10 mouse cellular contexts compared by ENCODE assay signal in the genomic region with DNA sequence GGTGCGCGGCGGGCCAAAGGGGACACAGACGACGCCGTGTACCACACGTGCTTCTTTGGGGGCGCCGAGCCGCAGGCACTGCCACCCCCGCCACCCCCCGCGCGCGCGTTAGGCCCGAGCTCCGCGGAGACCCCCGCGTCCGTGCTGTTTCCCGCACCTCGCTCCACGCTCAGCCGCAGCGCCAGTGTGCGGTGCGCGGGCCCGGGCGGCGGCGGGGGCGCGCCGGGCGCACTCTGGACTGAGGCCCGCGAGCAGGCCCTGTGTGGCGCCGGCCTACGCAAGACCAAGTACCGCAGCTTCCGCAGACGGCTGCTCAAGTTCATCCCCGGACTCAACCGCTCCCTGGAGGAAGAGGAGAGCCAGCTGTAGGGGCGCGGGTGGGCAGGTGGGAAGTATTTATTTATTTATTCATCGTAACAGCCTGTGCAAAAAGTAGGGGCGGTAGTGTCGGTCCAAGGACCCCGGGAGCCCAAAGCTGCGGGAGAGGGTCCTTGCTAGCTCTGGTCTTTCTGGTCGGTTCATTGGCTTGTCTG. TPM values are rescaled to one million over a fixed set of nuclear protein-coding genes. Genes with fewer than 3 reads are reported as not detected.
DNase-seq lines count a peak whose midpoint lies in the region; ATAC-seq and TF ChIP-seq lines count a peak whose summit lies in the region.
"Had no signal": no experiment of that assay in that cellular context is flagged by ENCODE, and none has a peak within 500 bp of the region (broad histone marks: within the 10 kb centered on the region; RNA-seq: fewer than 3 reads in every experiment).

No protein-coding gene starts in this region.

- TF ChIP-seq CTCF in E14TG2a.4 (conservative IDR thresholded peaks at IDR 0.05; ENCODE audit: low read length) = no peak

- no peak for DNase-seq in heart, postnatal 10 days
- DNase-seq in limb, embryonic 14.5 days (ENCODE audit: low spot score) = no peak
- no peak for DNase-seq in cerebellum, adult 11 months
- DNase-seq in cerebellum, adult 18-20 months = no peak
- DNase-seq: gastrocnemius, postnatal 10 days had no signal

- H3K4me2 ChIP-seq in heart, embryonic 16.5 days (ENCODE audit: low read depth, low read length) = peak overlapping the region; percentile 58
- peak overlapping the region; percentile 39 for H3K4me2 ChIP-seq in forebrain, embryonic 13.5 days
- peak overlapping the region; percentile 15; the same call in 1 of the 2 replicates for H3K4me2 ChIP-seq in limb, embryonic 14.5 days (replicated peaks; ENCODE audit: low read depth, low read length, severe bottlenecking)
- H3K4me2 ChIP-seq: limb, embryonic 15.5 days had no signal

- H3K9me3 ChIP-seq in heart, embryonic 16.5 days (replicated peaks; ENCODE audit: control insufficient read depth, low read length) = no peaks in the 10 kb centered on the region
- peaks cover 7% of the 10 kb centered on the region for H3K9me3 ChIP-seq in E14TG2a.4 (ENCODE audit: low read length)
- no peaks in the 10 kb centered on the region for H3K9me3 ChIP-seq in forebrain, embryonic 13.5 days (replicated peaks)
- H3K9me3 ChIP-seq in limb, embryonic 14.5 days (ENCODE audit: control insufficient read depth, low read length) = no peaks in the 10 kb centered on the region
- H3K9me3 ChIP-seq: limb, embryonic 15.5 days had no signal

- peak overlapping the region; percentile 31 for H3K4me3 ChIP-seq in heart, embryonic 16.5 days (ENCODE audit: low read length)
- peak overlapping the region; percentile 76 for H3K4me3 ChIP-seq in E14TG2a.4 (replicated peaks; ENCODE audit: low read length)
- H3K4me3 ChIP-seq in forebrain, embryonic 13.5 days = no peak overlapping the region
- no peak overlapping the region for H3K4me3 ChIP-seq in limb, embryonic 14.5 days (replicated peaks; ENCODE audit: low read length)
- H3K4me3 ChIP-seq: limb, embryonic 15.5 days had no signal

- intact Hi-C loops in heart, postnatal 10 days (cut with DNase I) = no loop called here

- no peak overlapping the region for H3K27ac ChIP-seq in heart, embryonic 16.5 days (ENCODE audit: low read length)
- H3K27ac ChIP-seq in forebrain, embryonic 13.5 days = no peak overlapping the region
- no peak overlapping the region for H3K27ac ChIP-seq in limb, embryonic 14.5 days (replicated peaks; ENCODE audit: low read depth, low read length)

- H3K9ac ChIP-seq in heart, embryonic 16.5 days (ENCODE audit: low read length) = peak overlapping the region; percentile 57
- no peak overlapping the region for H3K9ac ChIP-seq in forebrain, embryonic 13.5 days
- H3K9ac ChIP-seq in limb, embryonic 14.5 days (ENCODE audit: low read depth, low read length, severe bottlenecking) = 0 out of 2 replicates have a peak overlapping the region, but pooled peaks have one; percentile 12
- H3K9ac ChIP-seq: limb, embryonic 15.5 days had no signal

- no peak for TF ChIP-seq POLR2A in limb, embryonic 14.5 days (IDR thresholded peaks at IDR 0.05; ENCODE audit: borderline replicate concordance, extremely low read depth, insufficient read depth, insufficient read length)

- no peaks in the 10 kb centered on the region for H3K27me3 ChIP-seq in heart, embryonic 16.5 days (ENCODE audit: control insufficient read depth, insufficient read depth, low read length)
- 0 out of 2 replicates have a peak, but pooled peaks cover 3% of the 10 kb centered on the region for H3K27me3 ChIP-seq in E14TG2a.4 (ENCODE audit: insufficient read depth, low read length)
- 0 out of 2 replicates have a peak, but pooled peaks cover 3% of the 10 kb centered on the region for H3K27me3 ChIP-seq in forebrain, embryonic 13.5 days
- no peaks in the 10 kb centered on the region for H3K27me3 ChIP-seq in limb, embryonic 14.5 days (ENCODE audit: control insufficient read depth, insufficient read depth, low read length)
- H3K27me3 ChIP-seq: limb, embryonic 15.5 days had no signal

- peaks cover 19% of the 10 kb centered on the region for H3K36me3 ChIP-seq in heart, embryonic 16.5 days (ENCODE audit: control insufficient read depth, insufficient read depth)
- H3K36me3 ChIP-seq in E14TG2a.4 (ENCODE audit: insufficient read depth, low read length) = peaks cover 42% of the 10 kb centered on the region
- peaks cover 24% of the 10 kb centered on the region for H3K36me3 ChIP-seq in forebrain, embryonic 13.5 days (ENCODE audit: poor library complexity, severe bottlenecking)
- peaks cover 55% of the 10 kb centered on the region for H3K36me3 ChIP-seq in limb, embryonic 14.5 days (ENCODE audit: control insufficient read depth, insufficient read depth, low read length)

- WGBS in heart, embryonic 16.5 days = 55% methylated on average over 54 of the region's 56 CpGs
- 59% methylated on average over 56 of the region's 56 CpGs for WGBS in forebrain, embryonic 13.5 days
- 52% methylated on average over 49 of the region's 56 CpGs for WGBS in limb, embryonic 14.5 days

- peaks cover 23% of the 10 kb centered on the region for H3K4me1 ChIP-seq in heart, embryonic 16.5 days (ENCODE audit: control insufficient read depth, insufficient read depth, low read length)
- H3K4me1 ChIP-seq in E14TG2a.4 (replicated peaks; ENCODE audit: low read depth, low read length) = peaks cover 92% of the 10 kb centered on the region
- peaks cover 24% of the 10 kb centered on the region; the same call in 1 of the 2 replicates for H3K4me1 ChIP-seq in forebrain, embryonic 13.5 days
- peaks cover 44% of the 10 kb centered on the region for H3K4me1 ChIP-seq in limb, embryonic 14.5 days (ENCODE audit: control insufficient read depth, insufficient read depth, low read length)

- ATAC-seq in heart, embryonic 16.5 days (replicated peaks; ENCODE audit: extremely low read depth, insufficient read depth, low FRiP score) = no peak
- ATAC-seq in forebrain, embryonic 13.5 days = no peak
- no peak for ATAC-seq in limb, embryonic 14.5 days (ENCODE audit: low FRiP score, low read depth)
- no peak for ATAC-seq in monocyte, adult 5-6 weeks (replicated peaks; ENCODE audit: insufficient number of reproducible peaks, low FRiP score, low TSS enrichment, poor library complexity, severe bottlenecking)

RNA-seq across cellular contexts. Expression of gene Grasp, which starts 7.7 kb away (rescaled TPM):
- polyA plus RNA-seq in heart, embryonic 16.5 days (2015; fragmentation: Nextera tagmentation; extraction: Ambion mirVana) = 3.1 and 3.4 TPM in 2 replicates
- 10 to 100 TPM; 14.9 to 18.0 TPM for total RNA-seq in heart, postnatal 10 days (2021)
- 1.3 and 1.5 TPM in 2 replicates for polyA plus RNA-seq in forebrain, embryonic 13.5 days (2015; fragmentation: Nextera tagmentation; extraction: Ambion mirVana)
- polyA plus RNA-seq in limb, embryonic 14.5 days (2012; rRNA removed) = 20.5 and 25.8 TPM in 2 replicates
- polyA plus RNA-seq in limb, embryonic 14.5 days (2014; fragmentation: Nextera tagmentation; extraction: Ambion mirVana) = 7.4 and 7.5 TPM in 2 replicates
- 4.9 to 10.8 TPM (median 9.0 TPM) in 3 replicates for total RNA-seq in monocyte, adult 5-6 weeks (2017)

RNA-seq across cellular contexts. Expression of gene Nr4a1, which starts 22.4 kb away (rescaled TPM):
- 12.6 and 13.5 TPM in 2 replicates for polyA plus RNA-seq in heart, embryonic 16.5 days (2015; fragmentation: Nextera tagmentation; extraction: Ambion mirVana)
- 10 to 100 TPM; 16.8 to 20.4 TPM for total RNA-seq in heart, postnatal 10 days (2021)
- 2.4 and 2.9 TPM in 2 replicates for polyA plus RNA-seq in forebrain, embryonic 13.5 days (2015; fragmentation: Nextera tagmentation; extraction: Ambion mirVana)
- polyA plus RNA-seq in limb, embryonic 14.5 days (2012; rRNA removed) = 19.6 and 31.2 TPM in 2 replicates
- polyA plus RNA-seq in limb, embryonic 14.5 days (2014; fragmentation: Nextera tagmentation; extraction: Ambion mirVana) = 9.9 and 10.5 TPM in 2 replicates
- 717 to 1,434 TPM (median 717 TPM) in 3 replicates for total RNA-seq in monocyte, adult 5-6 weeks (2017)

RNA-seq across cellular contexts. Expression of gene Atg101, which starts 52.4 kb away (rescaled TPM):
- 64.5 and 68.9 TPM in 2 replicates for polyA plus RNA-seq in heart, embryonic 16.5 days (2015; fragmentation: Nextera tagmentation; extraction: Ambion mirVana)
- 10 to 100 TPM; 24.1 to 28.2 TPM for total RNA-seq in heart, postnatal 10 days (2021)
- 81.6 and 85.1 TPM in 2 replicates for polyA plus RNA-seq in forebrain, embryonic 13.5 days (2015; fragmentation: Nextera tagmentation; extraction: Ambion mirVana)
- 42.9 and 47.2 TPM in 2 replicates for polyA plus RNA-seq in limb, embryonic 14.5 days (2012; rRNA removed)
- polyA plus RNA-seq in limb, embryonic 14.5 days (2014; fragmentation: Nextera tagmentation; extraction: Ambion mirVana) = 53.3 and 56.0 TPM in 2 replicates
- total RNA-seq in monocyte, adult 5-6 weeks (2017) = 52.9 to 72.0 TPM (median 58.7 TPM) in 3 replicates

RNA-seq across cellular contexts. Expression of gene Acvr1b, which starts 57.8 kb away (rescaled TPM):
- 7.1 and 8.0 TPM in 2 replicates for polyA plus RNA-seq in heart, embryonic 16.5 days (2015; fragmentation: Nextera tagmentation; extraction: Ambion mirVana)
- total RNA-seq in heart, postnatal 10 days (2021) = 10 to 100 TPM; 18.7 to 20.9 TPM
- polyA plus RNA-seq in forebrain, embryonic 13.5 days (2015; fragmentation: Nextera tagmentation; extraction: Ambion mirVana) = 14.3 and 15.8 TPM in 2 replicates
- polyA plus RNA-seq in limb, embryonic 14.5 days (2012; rRNA removed) = 27.2 and 32.8 TPM in 2 replicates
- 12.3 and 12.9 TPM in 2 replicates for polyA plus RNA-seq in limb, embryonic 14.5 days (2014; fragmentation: Nextera tagmentation; extraction: Ambion mirVana)
- total RNA-seq in monocyte, adult 5-6 weeks (2017) = 14.2 to 16.4 TPM (median 14.2 TPM) in 3 replicates

Comparison
In these comparisons a context has a peak if more than half of its experiments do, and no peak if none do; other contexts are left out.
1. H3K4me3 ChIP-seq: peak in heart, embryonic 16.5 days (single experiment) and E14TG2a.4 (single experiment); none in forebrain, embryonic 13.5 days (single experiment) and limb, embryonic 14.5 days (single experiment).
2. Peak in every context shown above with its lines, with median percentiles within 50 percentile points of each other: H3K4me2 ChIP-seq.